Mouse (Mus musculus) brain, embryonic 14.5 days (tissue): ENCODE measurements at regions not wholly inside any gene's neighbourhood (a gene's known extent, or its start where the extent isn't known, plus 50 kb on each side); places are given as distances from the start of the nearest gene placed in this dataset.

Experiments used
- CTCF ChIP-seq: fragments of 200-500 bp; IDR thresholded peaks from 2 replicates; pipeline ENCODE4 v1.5.1; 2012; ENCODE audit warnings: inconsistent platforms, mild to moderate bottlenecking, moderate library complexity, borderline replicate concordance; ENCODE audit not compliant: insufficient read depth, insufficient read length; ENCODE audit errors: extremely low read depth
- POLR2A ChIP-seq: fragments of 200-500 bp; IDR thresholded peaks from 2 replicates; pipeline ENCODE4 v1.6.1; 2012; ENCODE audit warnings: mild to moderate bottlenecking, inconsistent platforms, borderline replicate concordance; ENCODE audit not compliant: poor library complexity, insufficient read depth, insufficient read length, severe bottlenecking; ENCODE audit errors: extremely low read depth

GRCm38 (mm10) chr8:109079223-109079622 lies 414.6 kb upstream of the Pmfbp1 start:
- no peak for TF ChIP-seq CTCF
- TF ChIP-seq POLR2A, result no peak
